Mouse (Mus musculus) forebrain, postnatal 0 days (tissue): ENCODE results near the gene Faiml. TPM values are rescaled to one million over a fixed set of nuclear protein-coding genes. Genes with fewer than 3 reads are reported as not detected.

Source experiments
- ATAC-seq: fragments of 200-750 bp; cut with Nextera tagmentation; 2 replicates; pipeline ENCODE4 v1.8.0; 2017; ENCODE audit warnings: mild to moderate bottlenecking, moderate library complexity
- DNase-seq: peaks from one replicate; pipeline ENCODE4 v3.0.0-alpha.2; 2015
- H3K27ac ChIP-seq: fragments of 300-500 bp; sonication (generic); 2 replicates; pipeline ENCODE4 v1.5.1; 2014; ENCODE audit warnings: low read depth, mild to moderate bottlenecking, antibody characterized with exemption, low read length, moderate library complexity, mixed read lengths
- H3K27me3 ChIP-seq: fragments of 300-500 bp; sonication (generic); 2 replicates; pipeline ENCODE4 v1.6.1; 2014; ENCODE audit warnings: mild to moderate bottlenecking, low read length, mixed read lengths; ENCODE audit not compliant: insufficient read depth
- H3K36me3 ChIP-seq: fragments of 300-500 bp; sonication (generic); 2 replicates; pipeline ENCODE4 v1.6.1; 2014; ENCODE audit warnings: mild to moderate bottlenecking, moderate library complexity; ENCODE audit not compliant: insufficient read depth
- H3K4me1 ChIP-seq: fragments of 300-500 bp; sonication (generic); 2 replicates; pipeline ENCODE4 v1.6.1; 2014; ENCODE audit warnings: antibody characterized with exemption; ENCODE audit not compliant: insufficient read depth
- H3K4me2 ChIP-seq: fragments of 300-500 bp; sonication (generic); 2 replicates; pipeline ENCODE4 v1.6.1; 2014; ENCODE audit warnings: low read depth, mild to moderate bottlenecking, moderate library complexity
- H3K4me3 ChIP-seq: fragments of 300-500 bp; sonication (generic); 2 replicates; pipeline ENCODE4 v1.5.1; 2014; ENCODE audit warnings: low read depth, low read length, mixed read lengths
- H3K9ac ChIP-seq: fragments of 300-500 bp; sonication (generic); 2 replicates; pipeline ENCODE4 v1.6.1; 2014; ENCODE audit warnings: mild to moderate bottlenecking
- H3K9me3 ChIP-seq: fragments of 300-500 bp; sonication (generic); 2 replicates; pipeline ENCODE4 v1.6.1; 2016; ENCODE audit warnings: low read length
- CTCF ChIP-seq: sonication (generic); IDR thresholded peaks from 2 replicates; pipeline ENCODE4 v1.5.1; 2016; ENCODE audit warnings: antibody characterized with exemption, control low read depth, low read depth
- WGBS: fragments of 180-500 bp; shearing (Covaris S2); extraction: QIAGEN DNeasy Blood & Tissue Kit; methylation state at CpG from one replicate; pipeline ENCODE4 v1.1.7; 2014; 5-methylcytosine and 5-hydroxymethylcytosine counted together
- polyA plus RNA-seq: library from polyadenylated mRNA; unstranded; fragments of >200 nt; fragmentation: Nextera tagmentation; extraction: Ambion mirVana; gene quantifications from 2 replicates; pipeline ENCODE4 v1.2.1, GENCODE M21; 2015
- total RNA-seq: library from RNA; depleted of rRNA; stranded (reverse); fragments of >200 nt; gene quantifications from 2 replicates; pipeline ENCODE4 v1.2.3, GENCODE M21; 2014; rRNA removed

The Faiml gene
- total and polyA plus RNA-seq, 2 experiments from 2014 or later, result not detected

- no peaks in the 10 kb centered on the region for H3K27me3 ChIP-seq
- no peak overlapping the region for H3K4me3 ChIP-seq
- DNase-seq (no peak), ATAC-seq (no peak)
- 93% methylated on average over 7 of the region's 7 CpGs for WGBS
- H3K9ac ChIP-seq, result no peak overlapping the region
- no peaks in the 10 kb centered on the region for H3K4me1 ChIP-seq
- H3K27ac ChIP-seq, result no peak overlapping the region
- H3K9me3 ChIP-seq, result no peaks in the 10 kb centered on the region
- H3K4me2 ChIP-seq, result no peak overlapping the region
- TF ChIP-seq CTCF, result no peak
- H3K36me3 ChIP-seq, result no peaks in the 10 kb centered on the region
Observed at GRCm38 (mm10) chr9:99182121-99182520, 54.9 kb downstream of the Faiml start.

GRCm38 (mm10) chr9:99180272-99180671 is 56.8 kb downstream of the Faiml start:
- Histone ChIP-seq H3K4me3 (no peak overlapping the region), H3K4me2 (no peak overlapping the region), H3K9me3 (no peaks in the 10 kb centered on the region), H3K27ac (no peak overlapping the region), H3K36me3 (no peaks in the 10 kb centered on the region), H3K9ac (no peak overlapping the region; the same call in 1 of the 2 replicates), H3K4me1 (no peaks in the 10 kb centered on the region), H3K27me3 (no peaks in the 10 kb centered on the region)
- DNase-seq (no peak), ATAC-seq (no peak)
- WGBS, result 42% methylated on average over 8 of the region's 8 CpGs
- no peak for TF ChIP-seq CTCF

Other genes with a start within 250 kb of the Faiml start
- gene Gm1123, start 201.5 kb downstream of the Faiml start, total RNA-seq, result 0.29 TPM in 1 of 2 replicates, not detected in the other
- not detected in 2 replicates for gene Gm1123, start 201.5 kb downstream of the Faiml start, polyA plus RNA-seq
- 5.4 and 5.7 TPM in 2 replicates for gene Pik3cb, start 96.6 kb downstream of the Faiml start, total RNA-seq
- 2.1 and 2.2 TPM in 2 replicates for gene Pik3cb, start 96.6 kb downstream of the Faiml start, polyA plus RNA-seq
- 30.7 and 38.7 TPM in 2 replicates for gene Cep70, start 6.1 kb upstream of the Faiml start, total RNA-seq
- 39.0 and 49.9 TPM in 2 replicates for gene Cep70, start 6.1 kb upstream of the Faiml start, polyA plus RNA-seq
- 2.6 and 4.3 TPM in 2 replicates for gene Esyt3, start 121.3 kb upstream of the Faiml start, total RNA-seq
- gene Esyt3, start 121.3 kb upstream of the Faiml start, polyA plus RNA-seq, result 1.2 and 1.3 TPM in 2 replicates
- 73.9 and 79.5 TPM in 2 replicates for gene Mras, start 200.1 kb upstream of the Faiml start, total RNA-seq
- gene Mras, start 200.1 kb upstream of the Faiml start, polyA plus RNA-seq, result 56.2 and 68.1 TPM in 2 replicates
- 1.00 and 1.0 TPM in 2 replicates for gene Nme9, start 214.2 kb upstream of the Faiml start, total RNA-seq
- 1.4 and 1.5 TPM in 2 replicates for gene Nme9, start 214.2 kb upstream of the Faiml start, polyA plus RNA-seq